Mouse (Mus musculus): ENCODE measurements at regions not wholly inside any gene's neighbourhood (a gene's known extent, or its start where the extent isn't known, plus 50 kb on each side); places are given as distances from the start of the nearest gene placed in this dataset.
A peak's percentile ranks its signal among the peaks of the same experiment; 100 is the strongest.

GRCm38 (mm10) chr15:52095629-52096190, 1789.0 kb upstream of the Gm7489 start:
- no peak for DNase-seq (ENCODE audit: low spot score in 2 of 2)

DNA sequence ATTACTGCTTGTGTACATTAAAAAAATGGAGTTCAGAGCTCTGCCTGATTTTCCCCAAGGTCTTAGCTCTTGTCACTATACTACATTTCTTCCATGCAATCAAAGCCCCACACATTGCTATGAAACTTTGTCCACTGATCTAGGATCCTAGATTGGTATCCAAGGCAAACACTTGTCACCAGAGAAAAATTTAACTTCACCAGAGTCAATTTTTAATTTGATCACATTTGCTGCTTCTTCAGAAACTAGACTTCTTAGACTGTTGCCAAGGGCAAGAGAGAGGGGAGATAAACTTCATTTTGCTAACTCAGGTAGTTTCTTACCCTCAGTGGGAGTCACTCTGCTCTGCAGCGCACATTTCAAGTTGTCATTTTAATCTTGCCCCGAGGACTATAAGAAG, 1775.9 kb upstream of the Gm7489 start:
- DNase-seq (ENCODE audit: low spot score in 2 of 2), result no peak

GRCm38 (mm10) chr15:52114368-52115036, 1770.2 kb upstream of the Gm7489 start:
- no peak for DNase-seq (ENCODE audit: low spot score in 2 of 2)

GRCm38 (mm10) chr15:52136693-52137092, 1748.0 kb upstream of the Gm7489 start:
- no peak for DNase-seq (ENCODE audit: low spot score in 2 of 2)

DNA sequence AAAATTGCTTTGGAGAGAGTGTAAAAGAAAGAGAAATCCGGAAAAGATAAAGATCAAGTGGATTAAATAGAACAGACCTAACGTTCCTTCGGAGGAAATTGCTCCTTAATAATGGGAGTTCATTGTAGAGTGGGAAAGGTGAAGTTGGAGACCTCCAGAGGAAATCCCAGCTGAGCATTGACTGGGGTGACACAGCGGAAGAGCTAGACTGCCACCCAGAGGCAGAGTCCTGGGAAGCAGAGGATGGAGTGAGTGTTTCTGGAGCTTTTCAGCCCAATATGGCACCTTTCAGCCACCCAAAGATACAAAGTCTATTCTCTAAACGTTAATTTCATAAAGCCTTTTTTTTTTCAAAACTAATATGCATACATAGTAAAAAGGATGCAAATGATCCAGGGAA, 1731.3 kb upstream of the Gm7489 start:
- peak in 1 of 2 experiments; percentile 6 for DNase-seq (ENCODE audit: low spot score in 2 of 2)

GRCm38 (mm10) chr15:52155784-52156183, 1728.9 kb upstream of the Gm7489 start:
- no peak for DNase-seq (ENCODE audit: low spot score in 2 of 2)

DNA sequence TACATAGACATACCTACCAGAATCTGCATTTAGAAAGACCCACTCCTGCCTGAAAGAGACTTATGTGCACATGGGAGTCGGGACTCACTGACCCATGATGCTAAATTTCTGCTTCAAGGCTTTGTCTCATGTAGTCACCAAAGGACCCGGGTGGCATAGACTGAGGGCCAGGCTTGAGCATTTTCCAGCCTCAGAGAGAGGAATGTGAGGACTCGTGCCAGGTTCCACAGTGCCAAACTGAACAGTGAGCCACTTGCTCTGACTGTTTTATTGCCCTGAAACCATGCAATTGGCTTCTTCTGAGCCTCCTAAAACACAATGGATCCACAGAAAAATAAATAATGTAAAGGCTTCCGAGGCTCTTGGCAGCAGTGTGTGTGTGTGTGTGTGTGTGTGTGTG, 1727.9 kb upstream of the Gm7489 start:
- DNase-seq (ENCODE audit: low spot score in 2 of 2), result no peak

- peak; percentile 56 to 68 for DNase-seq (ENCODE audit: low spot score in 2 of 2)
Observed at GRCm38 (mm10) chr15:52160181-52161088, 1724.3 kb upstream of the Gm7489 start.

GRCm38 (mm10) chr15:52161089-52161442, 1723.6 kb upstream of the Gm7489 start:
- no peak for DNase-seq (ENCODE audit: low spot score in 2 of 2)

DNA sequence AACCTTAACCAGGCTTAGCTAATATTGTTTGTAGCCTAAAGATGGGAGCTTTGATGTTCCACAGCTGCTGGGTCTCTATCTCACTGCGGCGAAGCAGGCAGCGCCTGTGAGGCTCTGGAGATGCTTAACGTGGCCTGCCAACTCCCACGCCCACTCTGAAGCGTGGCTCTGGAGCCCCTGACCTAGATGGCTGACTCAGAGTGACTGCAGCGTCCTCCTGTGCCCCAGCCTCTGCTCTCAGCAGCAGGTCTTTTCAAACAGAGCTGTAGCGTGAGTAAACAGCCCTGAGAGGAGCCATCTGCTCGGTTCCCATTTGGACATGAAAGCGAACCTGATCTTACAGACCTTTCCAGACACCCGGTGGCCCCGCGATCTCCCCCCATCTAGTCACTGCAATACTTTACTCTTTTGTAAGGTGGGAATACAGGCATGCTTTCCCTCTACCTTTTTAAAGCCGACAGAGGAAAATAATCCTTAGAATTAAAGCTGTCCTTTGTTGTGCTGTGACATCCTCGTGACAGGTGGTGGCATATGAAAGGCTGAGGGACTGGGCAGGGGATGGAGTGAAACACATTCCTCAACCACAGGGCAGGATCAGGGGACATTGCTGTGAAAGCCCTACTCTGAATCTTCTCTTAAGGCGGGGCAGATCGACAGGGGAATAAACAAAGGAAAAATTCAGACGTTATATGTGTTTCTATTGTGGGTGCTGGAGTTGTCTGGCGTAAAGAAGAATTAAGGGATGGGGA, 1723.0 kb upstream of the Gm7489 start:
- DNase-seq (ENCODE audit: low spot score in 2 of 2), result peak; percentile 7 to 14

- DNase-seq (ENCODE audit: low spot score in 2 of 2), result no peak
Observed at GRCm38 (mm10) chr15:52166144-52166543, 1718.6 kb upstream of the Gm7489 start.

GRCm38 (mm10) chr15:52166595-52167443, 1717.9 kb upstream of the Gm7489 start:
- no peak for DNase-seq (ENCODE audit: low spot score in 2 of 2)

DNA sequence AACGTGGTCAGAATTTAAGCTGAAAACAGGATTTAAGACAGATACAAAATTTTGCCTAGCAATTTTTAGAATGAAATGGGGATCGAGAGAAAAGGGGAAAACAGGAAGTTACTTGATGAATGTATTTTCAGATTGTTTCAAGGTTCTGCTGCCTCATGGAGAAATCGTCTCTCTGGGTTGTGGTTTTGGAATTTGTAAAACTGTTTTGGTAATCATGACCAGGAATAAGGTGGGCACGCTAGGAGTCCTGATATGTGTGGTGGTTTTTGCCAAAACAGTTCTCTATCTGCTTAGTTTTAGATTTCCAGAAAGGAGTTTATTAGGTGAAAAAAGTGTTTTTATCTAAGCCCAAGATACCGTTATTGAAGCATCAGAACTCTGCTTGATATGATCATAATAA, 1716.9 kb upstream of the Gm7489 start:
- DNase-seq (ENCODE audit: low spot score in 2 of 2), result no peak

GRCm38 (mm10) chr15:52176951-52177350, 1707.8 kb upstream of the Gm7489 start:
- no peak for DNase-seq (ENCODE audit: low spot score in 2 of 2)

DNA sequence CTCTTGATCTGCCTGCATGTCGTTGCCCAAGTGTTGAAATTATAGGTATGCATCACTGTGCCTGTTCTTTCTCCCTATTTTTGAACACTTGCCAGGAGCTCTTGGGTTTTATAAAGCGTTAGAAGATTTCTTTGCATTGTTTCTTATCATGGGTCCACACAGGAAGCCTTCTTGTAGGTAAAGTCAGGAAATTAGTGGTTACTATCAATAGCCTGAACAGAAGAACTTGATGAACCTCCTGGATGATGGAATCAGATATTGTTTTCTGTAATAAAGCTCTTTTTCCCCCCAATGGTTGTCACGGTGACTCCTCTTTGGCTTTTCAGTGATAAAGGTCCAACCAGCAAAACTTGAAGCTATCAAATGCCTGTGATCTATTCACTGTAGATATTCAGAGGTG, 1706.0 kb upstream of the Gm7489 start:
- no peak for DNase-seq (ENCODE audit: low spot score in 2 of 2)

DNA sequence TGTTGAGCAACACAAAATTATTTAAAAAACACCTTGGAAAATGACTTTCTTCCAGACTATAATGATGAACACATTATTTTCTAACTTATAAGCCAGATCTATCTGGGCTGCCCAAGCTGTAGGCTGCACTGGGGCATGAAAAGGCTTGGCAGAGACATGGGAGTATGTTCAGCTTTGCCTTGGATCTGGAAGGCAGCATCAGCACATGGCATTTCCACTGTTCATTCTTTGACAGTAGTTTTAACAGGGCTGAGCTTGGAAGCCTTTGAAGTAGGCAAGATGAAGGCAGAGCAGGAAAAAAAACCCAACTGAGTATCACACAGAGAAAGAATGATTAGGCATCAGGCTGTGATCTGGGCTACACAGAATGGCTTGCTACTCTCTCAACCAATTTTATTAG, 1705.3 kb upstream of the Gm7489 start:
- DNase-seq (ENCODE audit: low spot score in 2 of 2), result no peak

DNA sequence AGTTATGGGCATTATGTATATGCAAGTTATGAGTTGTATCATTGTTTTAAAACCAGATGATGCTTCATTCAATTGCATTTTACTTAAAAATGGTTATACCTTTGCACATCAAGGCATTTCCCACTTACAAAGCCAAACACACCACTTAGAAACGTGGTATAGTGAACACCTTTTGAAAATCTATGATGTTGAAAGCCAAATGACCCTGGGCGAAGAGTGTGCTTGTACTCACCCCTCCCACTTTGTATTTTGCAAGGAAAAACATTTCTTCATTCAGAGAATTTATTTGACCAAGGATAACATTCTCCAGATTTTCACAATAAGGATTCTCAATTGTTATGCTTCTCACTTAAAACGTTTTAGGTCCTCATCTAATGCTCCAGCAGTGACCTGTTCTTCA, 1693.5 kb upstream of the Gm7489 start:
- DNase-seq (ENCODE audit: low spot score in 2 of 2), result no peak

GRCm38 (mm10) chr15:52207271-52207670, 1677.4 kb upstream of the Gm7489 start:
- no peak for DNase-seq (ENCODE audit: low spot score in 2 of 2)

GRCm38 (mm10) chr15:52232442-52232841, 1652.3 kb upstream of the Gm7489 start:
- DNase-seq (ENCODE audit: low spot score in 2 of 2), result no peak

GRCm38 (mm10) chr15:52236220-52236619, 1648.5 kb upstream of the Gm7489 start:
- DNase-seq (ENCODE audit: low spot score in 2 of 2), result no peak

- no peak for DNase-seq (ENCODE audit: low spot score in 2 of 2)
Observed at GRCm38 (mm10) chr15:52242890-52243289, 1641.8 kb upstream of the Gm7489 start.
